Mouse (Mus musculus) brain, adult 2 months (tissue): ENCODE data around the gene Ercc6.
A peak's percentile ranks its signal among the peaks of the same experiment; 100 is the strongest.

Experiments
- DNase-seq: peaks from one replicate; pipeline ENCODE4 v3.0.0; 2011; ENCODE audit warnings: low read depth, low spot score

Ercc6 gene

DNA sequence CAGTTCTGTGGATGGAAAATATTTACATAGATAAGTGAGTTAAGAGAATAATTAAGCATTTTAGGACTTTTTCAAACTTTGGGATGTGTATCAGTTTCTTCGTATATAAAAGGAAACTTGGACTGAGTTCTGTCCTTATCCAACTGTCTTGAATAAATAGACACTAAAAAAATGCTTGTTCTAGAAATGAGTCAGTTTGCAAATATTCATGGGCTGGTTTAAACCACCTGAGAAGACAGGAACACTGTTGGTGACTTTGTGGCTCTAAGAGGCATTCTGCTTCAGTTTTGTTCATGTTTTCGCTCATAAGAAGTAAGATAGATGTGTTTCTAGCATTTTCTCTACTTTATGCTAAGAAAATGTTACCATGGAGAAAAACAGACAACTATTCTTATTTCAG is 5.2 kb downstream of the Ercc6 start:
- DNase-seq = no peak

DNA sequence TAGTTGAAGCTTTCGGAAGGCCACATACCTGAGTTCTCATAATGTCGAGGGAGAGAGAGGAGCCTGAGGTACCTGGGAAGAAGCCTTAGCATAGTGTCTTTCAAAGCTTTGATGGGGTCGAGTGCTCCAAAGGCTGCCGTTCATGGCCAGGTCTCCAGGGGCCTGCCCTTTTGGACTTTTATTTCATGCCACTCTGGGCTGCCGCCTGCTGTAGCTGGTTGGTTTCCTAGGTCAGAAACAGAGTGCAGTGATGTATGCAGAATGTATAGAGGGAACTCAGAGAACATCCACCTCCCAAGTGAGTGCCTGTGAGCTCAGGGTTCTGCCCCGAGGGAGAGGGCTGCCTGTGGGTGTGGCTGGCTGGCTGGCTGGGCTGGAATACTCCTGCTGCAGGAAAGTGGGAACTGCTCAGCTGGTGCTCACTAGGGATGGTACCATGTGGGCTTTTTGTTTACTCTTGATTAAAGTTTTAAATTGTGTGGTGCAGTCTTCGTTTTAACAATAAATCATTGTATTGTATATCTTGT is 7.1 kb downstream of the Ercc6 start:
- DNase-seq = no peak

DNA sequence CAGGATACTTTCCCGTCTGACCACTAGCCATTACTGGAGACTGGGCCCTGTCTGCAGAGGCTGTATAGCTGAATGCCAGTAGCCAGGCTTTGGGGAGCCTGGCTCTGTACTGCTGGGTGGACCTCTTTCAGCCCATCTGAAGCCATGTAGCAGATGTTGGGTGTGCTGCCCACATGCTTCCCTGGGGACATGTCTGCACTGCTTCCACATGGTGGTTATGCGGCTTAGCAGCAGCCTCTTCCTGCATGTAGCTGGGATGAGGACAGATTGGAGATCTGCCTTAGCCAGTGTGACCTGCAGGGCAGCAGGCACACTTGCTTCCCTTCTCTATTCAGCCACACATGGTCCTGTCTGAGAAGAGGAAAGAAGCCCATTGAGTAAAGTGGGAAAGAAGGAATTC is 9.0 kb downstream of the Ercc6 start:
- no peak for DNase-seq

DNA sequence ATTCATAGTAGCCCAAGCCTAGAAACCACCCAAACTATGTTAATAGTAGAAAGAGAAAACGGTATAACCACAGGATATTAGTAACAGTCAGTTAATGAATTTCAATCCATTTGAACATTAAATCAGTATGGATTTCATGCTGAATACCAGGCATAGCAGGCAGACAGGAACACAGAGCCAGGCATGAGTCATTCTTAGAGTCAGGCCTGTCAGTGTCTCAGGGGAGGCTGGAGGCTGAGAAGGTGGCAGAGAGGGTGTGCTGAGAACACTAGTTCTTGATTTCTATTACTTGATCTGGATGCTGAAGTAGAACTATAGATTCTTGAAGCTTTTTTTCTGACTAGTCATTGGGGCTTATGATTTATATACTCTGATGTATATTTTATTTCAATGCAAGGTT is 10.8 kb downstream of the Ercc6 start:
- DNase-seq = peak; percentile 53

DNA sequence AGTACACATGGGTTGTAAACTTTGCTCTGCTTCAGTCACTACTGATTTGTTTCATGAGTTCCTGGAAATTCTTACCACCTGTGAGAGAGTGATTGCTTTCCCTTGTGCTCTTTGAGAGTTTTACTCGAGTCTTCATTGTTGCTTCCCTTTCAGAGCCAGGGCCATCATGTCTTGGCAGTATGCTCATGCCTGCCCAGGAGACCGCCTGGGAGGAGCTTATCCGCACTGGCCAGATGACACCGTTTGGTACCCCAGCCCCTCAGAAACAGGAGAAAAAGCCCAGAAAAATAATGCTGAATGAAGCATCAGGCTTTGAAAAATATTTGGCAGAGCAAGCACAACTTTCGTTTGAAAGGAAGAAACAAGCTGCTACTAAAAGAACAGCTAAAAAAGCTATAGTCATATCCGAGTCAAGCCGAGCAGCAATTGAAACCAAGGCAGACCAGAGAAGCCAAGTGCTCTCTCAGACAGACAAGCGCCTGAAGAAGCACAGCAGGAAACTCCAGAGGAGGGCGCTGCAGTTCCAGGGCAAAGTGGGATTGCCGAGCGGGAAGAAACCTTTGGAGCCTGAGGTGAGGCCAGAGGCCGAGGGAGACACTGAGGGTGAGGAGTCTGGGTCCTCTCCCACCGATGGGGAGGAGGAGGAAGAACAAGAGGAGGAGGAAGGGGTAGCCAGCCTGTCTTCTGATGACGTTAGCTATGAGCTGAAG is 12.8 kb downstream of the Ercc6 start:
- no peak for DNase-seq

DNA sequence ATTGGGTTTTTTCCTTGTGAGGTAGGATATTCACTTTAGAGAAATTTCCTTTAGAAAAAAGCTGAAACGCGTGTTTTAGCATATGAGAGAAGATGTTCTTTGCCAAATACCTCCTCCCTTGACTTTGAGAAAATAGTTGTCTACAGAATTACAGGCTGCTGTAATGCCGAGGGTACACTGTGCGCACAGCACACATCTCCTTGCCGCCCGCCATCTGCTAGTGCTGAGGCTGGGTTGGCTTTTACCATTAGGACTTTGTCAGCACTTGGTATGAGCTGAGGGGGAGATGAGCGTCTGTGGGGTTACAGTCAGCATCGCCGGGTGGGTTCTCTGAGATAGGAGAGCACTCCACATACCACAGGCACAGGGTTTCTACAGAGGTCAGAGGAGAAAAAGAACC is 13.9 kb downstream of the Ercc6 start:
- peak; percentile 55 for DNase-seq

DNA sequence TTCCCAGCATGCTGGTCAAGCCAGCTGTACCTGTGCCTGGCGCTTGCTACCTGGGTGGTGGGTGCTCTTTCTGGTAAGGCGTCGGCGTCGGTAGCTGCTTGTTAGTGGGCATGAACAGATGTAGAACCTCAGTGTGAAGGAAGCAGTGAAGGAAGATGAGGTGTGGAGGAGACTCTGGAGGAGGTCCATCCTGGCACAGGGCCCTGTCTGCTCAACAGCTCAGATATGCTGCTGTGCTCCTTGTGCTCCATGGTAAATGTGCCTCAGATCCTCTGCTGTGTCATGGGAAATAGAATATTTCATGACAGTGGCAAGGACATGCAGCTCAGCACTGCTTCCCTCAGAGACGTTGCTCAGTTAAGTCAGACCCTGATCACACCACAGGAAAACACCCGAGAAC is 15.7 kb downstream of the Ercc6 start:
- peak; percentile 79 for DNase-seq

DNA sequence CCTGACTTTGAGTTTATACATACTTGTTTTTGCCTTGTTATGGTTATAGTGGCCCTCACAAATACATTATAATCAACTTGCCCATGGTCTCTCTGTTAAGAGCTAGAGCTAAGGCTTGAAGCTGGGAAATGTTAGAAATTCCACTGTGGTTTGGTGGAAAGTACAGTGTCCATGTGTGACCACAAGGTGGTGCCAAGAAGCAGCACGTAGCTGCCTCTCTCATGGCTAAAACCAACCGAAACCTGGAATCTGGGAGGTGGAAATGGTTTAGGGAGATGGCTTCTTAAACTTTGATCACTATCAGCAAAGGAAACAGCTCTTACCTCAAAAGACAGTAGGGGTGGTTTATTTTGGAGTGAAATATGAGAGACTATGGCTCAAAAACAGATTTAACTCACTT is 17.6 kb downstream of the Ercc6 start:
- peak; percentile 82 for DNase-seq

DNA sequence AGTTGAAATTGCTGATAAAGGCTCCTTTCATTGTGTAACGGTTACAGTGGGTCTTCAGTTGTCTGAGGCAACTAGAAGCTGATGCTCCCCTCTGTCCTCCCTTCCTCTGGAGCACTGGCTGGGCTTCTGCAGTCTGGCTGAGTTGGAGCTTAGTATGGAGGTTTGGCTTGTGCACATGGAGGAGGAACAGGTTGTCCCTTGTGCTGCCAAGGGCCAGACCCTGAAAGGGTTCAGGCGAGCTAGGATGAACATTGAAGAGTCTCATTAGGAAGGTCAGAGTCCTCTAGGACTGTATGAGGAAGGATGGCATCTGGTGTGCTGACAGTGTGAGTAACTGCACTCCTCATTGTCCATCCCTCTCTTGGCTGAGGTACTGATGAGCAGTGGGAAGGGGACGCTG is 18.1 kb downstream of the Ercc6 start:
- DNase-seq = no peak

DNA sequence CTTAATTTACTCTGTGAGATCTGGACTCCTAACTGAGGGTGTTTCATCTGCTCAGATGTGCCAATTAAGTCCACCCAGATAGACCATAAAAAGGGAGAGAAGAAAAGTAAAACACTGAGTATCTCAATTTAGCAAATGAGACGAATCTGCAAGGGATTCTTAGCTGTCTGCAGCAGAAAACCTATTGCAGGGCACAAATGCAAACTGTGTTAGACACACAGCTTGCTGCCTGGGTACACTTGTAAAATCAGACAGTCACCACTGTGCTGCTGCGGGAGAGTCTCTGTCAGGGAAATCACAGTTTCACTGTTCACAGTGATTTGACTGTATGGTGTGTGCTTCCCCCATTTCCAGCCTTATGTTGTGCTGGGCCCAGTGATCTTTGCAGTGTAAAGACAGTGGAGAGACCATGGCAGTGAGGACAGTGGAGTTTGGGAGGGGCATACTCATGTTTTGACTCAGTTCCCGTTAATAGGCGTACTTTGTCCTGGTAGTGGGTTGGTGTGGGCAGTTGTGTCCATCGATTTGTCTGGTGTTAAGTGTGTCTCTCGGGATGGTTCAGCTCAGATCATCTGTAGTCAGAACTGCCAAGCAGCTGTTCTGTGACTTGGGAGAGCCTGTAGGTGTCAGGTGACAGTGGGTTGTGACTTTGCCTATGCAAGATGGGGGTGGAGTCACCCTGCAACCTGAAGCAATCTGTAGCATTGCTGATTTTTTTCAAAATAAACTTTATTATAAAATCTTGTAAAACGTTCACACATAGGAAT is 19.2 kb downstream of the Ercc6 start:
- DNase-seq = peak; percentile 63

DNA sequence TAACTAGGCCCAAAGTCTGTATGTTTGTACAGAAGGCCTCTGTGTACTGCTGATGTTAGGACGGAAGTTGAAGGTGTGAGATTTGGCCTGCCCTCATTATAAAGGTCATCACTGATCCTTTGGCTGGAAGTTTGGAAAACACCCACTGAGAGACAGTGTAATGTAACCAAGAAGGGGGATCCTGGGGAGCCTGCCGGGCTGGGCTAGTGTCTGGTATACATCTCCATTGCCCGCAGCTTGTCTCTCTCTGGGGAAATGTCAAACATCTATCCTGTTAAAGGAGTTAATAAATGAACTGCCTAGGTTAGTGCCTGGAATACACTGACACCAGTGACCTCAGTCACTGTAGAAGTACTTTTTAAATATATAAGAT is 19.8 kb downstream of the Ercc6 start:
- DNase-seq = no peak

DNA sequence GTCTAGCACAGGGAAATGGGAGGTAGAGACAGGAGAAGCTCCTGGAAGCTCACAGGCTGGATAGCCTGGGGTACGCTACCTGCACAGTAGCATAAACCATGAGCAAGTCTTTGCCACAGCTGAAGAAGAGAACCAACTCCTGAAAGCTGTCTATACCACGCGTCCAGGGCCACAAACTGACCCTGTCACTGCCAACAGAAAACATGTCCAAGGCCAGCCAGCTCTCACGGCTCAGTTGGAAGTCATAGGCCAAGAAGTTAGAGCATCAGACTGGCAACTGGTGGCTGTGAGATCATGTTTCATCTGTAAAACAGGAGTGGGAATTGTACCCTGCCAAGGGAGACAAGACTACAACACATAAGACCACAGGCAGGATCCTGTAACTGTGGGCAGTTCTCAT is 20.3 kb downstream of the Ercc6 start:
- no peak for DNase-seq

DNA sequence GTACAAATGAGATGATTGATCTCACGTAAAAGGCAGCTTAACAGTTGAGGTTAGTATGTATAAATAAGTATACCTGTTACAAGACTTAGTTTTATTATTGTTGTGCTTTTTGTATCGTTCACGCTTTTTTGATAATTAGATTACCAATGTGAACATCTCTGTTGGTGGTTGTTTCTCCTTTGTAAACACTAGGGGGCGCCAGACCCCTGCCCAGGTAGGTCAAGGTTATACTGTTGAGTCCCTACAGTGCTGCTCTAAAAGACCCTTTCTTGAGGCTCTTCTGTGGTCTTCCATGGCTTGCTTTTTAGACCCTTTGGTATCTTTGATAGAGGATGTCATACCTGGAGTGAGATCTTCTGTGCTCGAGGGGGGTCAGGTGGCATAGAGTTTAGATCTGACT is 20.8 kb downstream of the Ercc6 start:
- no peak for DNase-seq

DNA sequence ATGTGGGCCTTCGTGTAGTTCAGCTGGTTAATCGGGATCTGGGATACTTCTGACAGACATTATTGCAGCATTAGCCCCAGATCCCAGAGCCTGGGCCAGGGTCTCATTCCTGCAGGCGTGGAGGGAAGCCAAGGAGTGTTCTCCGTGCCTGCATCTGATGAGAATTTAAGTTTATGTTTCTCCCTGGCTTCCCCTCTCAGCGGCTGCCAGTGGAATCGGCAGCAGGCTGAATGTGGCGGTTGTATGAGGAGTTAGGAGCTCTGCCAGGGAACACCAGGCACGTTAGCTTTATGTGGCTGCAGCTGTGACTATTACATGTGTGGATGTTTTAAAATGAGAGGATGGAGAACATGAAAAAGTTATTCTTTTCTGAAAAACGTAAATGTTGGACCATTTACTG is 23.4 kb downstream of the Ercc6 start:
- DNase-seq = peak; percentile 68

DNA sequence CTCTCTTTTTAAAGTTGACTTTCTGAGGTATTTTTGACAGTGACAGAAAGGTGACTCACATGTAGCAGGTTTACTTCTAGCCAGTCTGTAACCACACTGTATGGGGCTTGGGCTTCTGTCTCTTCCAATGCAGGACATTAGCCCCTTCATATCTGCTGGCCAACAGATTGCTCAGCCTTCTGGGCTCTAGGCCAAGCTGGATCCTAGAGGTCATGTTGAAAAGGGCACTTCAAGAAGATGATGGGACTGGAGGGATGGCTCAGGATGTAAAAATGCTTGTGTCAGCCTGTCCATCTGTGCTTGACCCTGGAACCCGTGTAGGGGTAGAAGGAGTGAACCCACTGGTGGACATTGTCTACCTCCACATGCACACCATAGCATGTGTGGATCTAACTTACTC is 24.8 kb downstream of the Ercc6 start:
- no peak for DNase-seq

DNA sequence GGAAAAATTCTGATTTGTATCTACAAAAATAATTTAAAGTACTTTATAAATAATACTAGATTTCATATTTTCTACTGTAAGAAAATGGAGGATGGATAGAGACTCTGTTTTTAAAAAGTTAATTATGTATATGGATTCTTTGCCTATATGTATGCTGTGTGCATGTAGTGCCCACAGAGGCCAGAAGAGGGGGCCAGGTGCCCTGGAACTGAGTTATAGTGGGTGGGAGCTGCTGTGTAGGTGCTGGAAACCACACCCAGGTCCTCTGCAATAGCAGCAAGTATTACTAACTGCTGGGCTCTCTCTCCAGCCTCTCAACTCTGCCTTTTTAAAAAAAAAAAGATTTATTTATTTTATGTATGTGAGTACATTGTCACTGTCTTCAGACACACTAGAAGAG is 29.8 kb downstream of the Ercc6 start:
- no peak for DNase-seq

DNA sequence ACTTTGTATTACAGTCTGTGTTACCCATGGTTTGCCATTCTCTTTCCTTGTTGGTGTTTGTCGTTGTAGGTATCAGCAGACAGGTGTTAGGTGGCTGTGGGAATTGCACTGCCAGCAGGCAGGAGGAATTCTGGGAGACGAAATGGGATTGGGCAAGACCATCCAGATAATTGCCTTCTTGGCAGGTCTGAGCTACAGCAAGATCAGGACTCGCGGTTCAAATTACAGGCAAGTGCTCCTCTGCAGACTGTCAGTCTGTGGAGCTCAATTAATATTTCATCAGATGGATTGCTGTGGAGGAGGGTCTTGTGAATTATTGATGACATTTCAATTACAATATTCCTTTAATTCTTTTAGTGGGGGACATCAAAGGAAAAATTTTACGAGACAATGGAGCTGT is 33.4 kb downstream of the Ercc6 start:
- DNase-seq = no peak

DNA sequence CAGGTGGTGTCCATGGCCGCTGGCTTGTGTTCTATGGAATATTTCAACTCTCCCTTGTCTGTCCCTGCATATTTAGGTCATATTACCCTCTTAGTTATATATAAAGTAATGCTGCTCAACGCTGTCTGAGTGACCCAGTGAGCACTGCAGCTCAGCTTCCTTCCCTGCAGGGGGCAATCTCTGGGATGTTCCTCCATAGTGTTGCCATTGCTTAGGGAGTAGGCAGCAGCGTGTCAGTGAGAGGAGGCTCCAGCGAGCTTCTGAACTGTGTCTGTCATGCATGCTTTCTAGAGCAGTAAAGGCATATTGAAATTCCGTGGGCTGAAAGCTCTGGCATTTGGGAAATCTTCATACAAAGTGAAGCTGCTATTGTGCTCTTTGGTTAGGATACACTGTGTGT is 38.5 kb downstream of the Ercc6 start:
- peak; percentile 60 for DNase-seq

DNA sequence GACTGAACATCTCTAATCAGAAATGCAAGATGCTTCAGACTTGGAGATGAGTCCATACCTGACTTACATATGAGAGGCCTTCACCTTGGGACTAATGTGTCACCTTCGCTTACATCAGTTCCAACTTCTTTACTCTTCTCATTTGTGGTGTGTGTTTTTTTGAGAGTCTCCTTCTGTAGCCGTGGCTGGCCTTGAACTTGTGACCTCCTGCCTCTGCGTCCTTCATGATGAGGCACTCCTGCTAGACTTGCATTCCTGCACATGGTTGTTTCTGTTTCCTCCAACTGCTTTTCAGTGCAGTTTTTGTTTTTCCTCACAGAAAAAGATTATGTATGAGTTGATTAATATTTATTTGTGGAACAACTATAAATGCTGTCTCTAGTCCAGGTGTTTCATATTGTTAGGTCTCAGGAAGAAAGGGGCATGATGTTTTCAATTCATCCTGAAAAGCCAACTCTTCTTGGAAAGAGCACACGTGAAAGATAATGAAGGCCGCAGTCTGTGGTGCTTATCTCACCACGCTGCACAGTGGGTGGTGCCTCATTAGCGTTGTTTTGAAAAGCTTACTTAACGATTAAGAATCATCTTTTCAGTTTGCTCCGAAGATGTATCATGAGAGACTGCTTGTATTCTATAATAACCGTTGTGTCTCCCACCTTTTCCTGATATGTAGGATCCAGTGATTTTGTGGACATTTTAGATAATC is 40.0 kb downstream of the Ercc6 start:
- no peak for DNase-seq

DNA sequence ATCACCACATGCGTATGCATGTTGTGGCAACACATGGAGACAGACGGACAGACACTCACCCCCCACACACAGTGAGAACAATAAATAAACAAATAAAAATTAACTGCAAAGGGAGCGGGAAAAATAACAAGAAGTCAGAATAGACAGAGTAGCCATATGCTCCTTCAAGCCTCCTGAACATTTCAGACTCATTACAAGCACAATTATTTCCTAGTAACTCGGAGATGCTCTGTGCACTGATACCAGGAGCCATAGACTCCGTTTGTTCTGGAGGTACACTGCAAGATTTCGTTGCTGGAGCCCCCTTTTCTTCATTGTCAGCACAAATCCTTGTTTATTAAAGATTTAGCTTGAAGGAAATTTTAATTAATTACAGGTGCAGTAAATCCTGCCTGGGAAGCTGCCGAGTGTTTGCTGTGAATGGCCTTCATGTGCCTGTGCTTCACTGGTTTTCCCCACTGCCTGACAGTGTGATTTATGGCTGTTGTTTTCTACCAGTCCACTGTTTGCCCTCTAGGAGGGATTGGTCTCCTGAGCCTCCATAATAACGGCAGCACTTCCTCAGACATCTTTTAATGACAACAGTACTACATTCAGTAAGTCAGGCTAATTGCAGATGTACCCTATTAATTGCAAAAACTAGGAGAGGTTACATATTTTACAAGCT is 41.7 kb downstream of the Ercc6 start:
- DNase-seq = no peak

DNA sequence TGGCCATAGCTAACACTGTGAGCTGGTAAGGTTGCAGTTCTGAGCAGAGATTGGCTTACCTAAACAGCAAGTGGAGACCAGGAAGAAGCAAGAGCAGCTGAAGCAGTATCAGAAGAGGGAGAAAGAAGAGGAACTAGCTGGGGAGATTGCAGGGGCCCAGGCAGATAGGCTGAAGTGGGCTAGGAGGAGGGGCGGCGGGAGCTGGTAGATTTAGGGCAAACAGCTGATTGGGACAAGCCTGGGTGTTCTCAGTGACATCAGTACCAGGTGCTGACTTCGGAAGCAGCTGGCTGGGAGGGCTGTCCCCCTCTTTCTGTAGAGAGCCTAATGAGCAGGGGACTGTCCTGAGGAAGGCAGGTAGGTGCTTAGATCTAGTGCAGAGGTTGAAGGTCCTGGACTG is 48.1 kb downstream of the Ercc6 start:
- no peak for DNase-seq

DNA sequence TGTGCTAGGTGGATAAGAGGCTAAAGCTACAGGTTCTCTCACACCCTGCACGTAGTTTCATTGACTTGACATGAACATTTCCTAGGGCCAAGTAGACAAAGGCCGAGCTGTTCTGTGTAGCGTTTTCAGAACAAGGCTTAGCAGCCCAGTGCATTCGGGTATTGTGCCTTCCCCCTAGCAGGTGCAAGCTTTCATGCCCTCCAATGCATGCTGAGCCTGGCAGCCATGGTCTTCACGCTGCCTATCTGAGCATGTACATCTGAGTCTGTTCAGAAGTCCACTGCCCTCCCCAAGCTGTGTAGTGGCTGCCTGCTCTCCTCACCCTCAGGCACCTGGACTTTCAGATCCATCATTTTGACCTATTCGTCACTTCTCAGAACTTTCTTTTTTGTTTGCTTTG is 50.3 kb downstream of the Ercc6 start:
- no peak for DNase-seq
